Mouse (Mus musculus) G1E (cell line): Measurements from ENCODE around the gene Galnt3.

Experiments
- CTCF ChIP-seq: IDR thresholded peaks from 2 replicates; pipeline ENCODE4 v1.5.1; 2012; ENCODE audit warnings: low read depth, low read length, inconsistent platforms, mixed read lengths
- GATA1 ChIP-seq: IDR thresholded peaks from 2 replicates; pipeline ENCODE4 v1.6.1; 2012; ENCODE audit warnings: borderline replicate concordance, low read length, inconsistent platforms, mixed read lengths
- TAL1 ChIP-seq: conservative IDR thresholded peaks from 2 replicates; pipeline ENCODE4 v1.6.1; 2012; ENCODE audit warnings: low read depth, low read length, inconsistent platforms, mixed read lengths

DNA sequence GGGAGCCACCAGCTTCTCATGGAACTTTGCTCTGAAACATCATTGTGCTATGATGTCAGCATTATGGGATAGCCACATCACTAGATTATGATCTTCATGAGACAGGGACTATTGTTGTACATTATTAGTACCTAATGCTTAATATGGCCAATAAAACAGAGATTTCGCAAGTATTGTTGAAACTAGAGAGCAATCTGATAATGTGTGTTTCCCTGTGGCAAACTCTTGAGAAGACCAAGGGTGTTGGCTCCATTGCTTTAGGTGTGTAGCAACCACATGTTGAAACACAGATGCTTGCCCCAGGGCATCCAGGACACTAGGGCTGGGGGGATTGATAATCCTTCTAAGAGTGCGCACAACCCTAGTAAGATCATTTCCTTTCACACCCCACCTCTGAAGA is 44.1 kb downstream of the Galnt3 start:
- TF ChIP-seq CTCF, result no peak
- TF ChIP-seq TAL1, result no peak
- no peak for TF ChIP-seq GATA1
